Mouse (Mus musculus): ENCODE measurements around the gene Tbpl1. TPM values are rescaled to one million over a fixed set of nuclear protein-coding genes. Genes with fewer than 3 reads are reported as not detected.

Tbpl1 gene
- polyA plus RNA-seq, 1 experiment, result 72.5 TPM

- TF ChIP-seq MYOD1 (IDR thresholded peaks at IDR 0.05; ENCODE audit: control insufficient read depth in 1 of 3, insufficient read length in 2 of 3, low read depth in 2 of 3) (no peak), E2F4 (IDR thresholded peaks at IDR 0.05; ENCODE audit: insufficient read depth) (no peak), USF1 (IDR thresholded peaks at IDR 0.05; ENCODE audit: low read depth) (no peak), TCF3 (IDR thresholded peaks at IDR 0.05; ENCODE audit: insufficient read length, low read depth) (no peak), POLR2AphosphoS2 (IDR thresholded peaks at IDR 0.05; ENCODE audit: insufficient read length, low read depth) (peak; percentile 9)
Observed at GRCm38 (mm10) chr10:22701485-22702315, 30.0 kb downstream of the Tbpl1 start.

GRCm38 (mm10) chr10:22700773-22701172 is 31.0 kb downstream of the Tbpl1 start:
- peak; percentile 68 for TF ChIP-seq POLR2AphosphoS2 (IDR thresholded peaks at IDR 0.05; ENCODE audit: insufficient read length, low read depth)
- TF ChIP-seq TCF12 (IDR thresholded peaks at IDR 0.05; ENCODE audit: insufficient read depth, poor library complexity, severe bottlenecking), result no peak
- TF ChIP-seq USF1 (IDR thresholded peaks at IDR 0.05; ENCODE audit: low read depth), result no peak
- TF ChIP-seq POLR2A (IDR thresholded peaks at IDR 0.05; ENCODE audit: insufficient read length, low read depth), result no peak
- no peak for TF ChIP-seq E2F4 (IDR thresholded peaks at IDR 0.05; ENCODE audit: insufficient read depth)
- H3K27me3 ChIP-seq (ENCODE audit: control insufficient read depth, insufficient read depth, insufficient read length), result no peaks in the 10 kb centered on the region
- H3K4me3 ChIP-seq, result no peak overlapping the region
- H3ac ChIP-seq (ENCODE audit: control insufficient read depth, insufficient read length), result no peak overlapping the region
- no peak overlapping the region for H3K4me2 ChIP-seq (ENCODE audit: low read depth)
- peaks cover 19% of the 10 kb centered on the region for H3K36me3 ChIP-seq (ENCODE audit: control insufficient read depth, insufficient read depth)
- no peaks in the 10 kb centered on the region for H3K79me2 ChIP-seq (ENCODE audit: control insufficient read depth, insufficient read depth)

More at GRCm38 (mm10) chr10:22701485-22702315, 30.0 kb downstream of the Tbpl1 start:
- Histone ChIP-seq H3K79me2 (ENCODE audit: control insufficient read depth, insufficient read depth) (no peaks in the 10 kb centered on the region), H3K4me3 (no peak overlapping the region), H3K4me2 (ENCODE audit: low read depth) (no peak overlapping the region), H3K27me3 (ENCODE audit: control insufficient read depth, insufficient read depth, insufficient read length) (no peaks in the 10 kb centered on the region), H3K36me3 (ENCODE audit: control insufficient read depth, insufficient read depth) (peaks cover 25% of the 10 kb centered on the region), H3ac (ENCODE audit: control insufficient read depth, insufficient read length) (no peak overlapping the region)

- TF ChIP-seq TCF12 (IDR thresholded peaks at IDR 0.05; ENCODE audit: insufficient read depth, poor library complexity, severe bottlenecking) (no peak), MYOD1 (IDR thresholded peaks at IDR 0.05; ENCODE audit: control insufficient read depth in 1 of 3, insufficient read length in 2 of 3, low read depth in 2 of 3) (peak in 1 of 3 experiments; percentile 30), SRF (IDR thresholded peaks at IDR 0.05; ENCODE audit: control insufficient read depth, insufficient read length, low read depth) (no peak), TCF3 (IDR thresholded peaks at IDR 0.05; ENCODE audit: insufficient read length, low read depth) (no peak), MAX (IDR thresholded peaks at IDR 0.05; ENCODE audit: low read depth) (no peak), USF1 (IDR thresholded peaks at IDR 0.05; ENCODE audit: low read depth) (no peak), CEBPB (IDR thresholded peaks at IDR 0.05; ENCODE audit: insufficient read depth, poor library complexity, severe bottlenecking) (no peak), E2F4 (IDR thresholded peaks at IDR 0.05; ENCODE audit: insufficient read depth) (no peak), POLR2AphosphoS2 (IDR thresholded peaks at IDR 0.05; ENCODE audit: insufficient read length, low read depth) (peak; percentile 68), MYOG (IDR thresholded peaks at IDR 0.05; ENCODE audit: control insufficient read depth in 1 of 3, insufficient read depth in 1 of 3, insufficient read length in 2 of 3, low read depth in 2 of 3) (peak in 1 of 3 experiments; percentile 11), REST (IDR thresholded peaks at IDR 0.05; ENCODE audit: insufficient read depth, insufficient read length) (no peak), POLR2A (IDR thresholded peaks at IDR 0.05; ENCODE audit: insufficient read length, low read depth) (peak; percentile 26)
- no peak overlapping the region for H3K4me2 ChIP-seq (ENCODE audit: low read depth)
- no peak overlapping the region for H3K4me3 ChIP-seq
Observed at GRCm38 (mm10) chr10:22699487-22700335, 32.0 kb downstream of the Tbpl1 start.

DNA sequence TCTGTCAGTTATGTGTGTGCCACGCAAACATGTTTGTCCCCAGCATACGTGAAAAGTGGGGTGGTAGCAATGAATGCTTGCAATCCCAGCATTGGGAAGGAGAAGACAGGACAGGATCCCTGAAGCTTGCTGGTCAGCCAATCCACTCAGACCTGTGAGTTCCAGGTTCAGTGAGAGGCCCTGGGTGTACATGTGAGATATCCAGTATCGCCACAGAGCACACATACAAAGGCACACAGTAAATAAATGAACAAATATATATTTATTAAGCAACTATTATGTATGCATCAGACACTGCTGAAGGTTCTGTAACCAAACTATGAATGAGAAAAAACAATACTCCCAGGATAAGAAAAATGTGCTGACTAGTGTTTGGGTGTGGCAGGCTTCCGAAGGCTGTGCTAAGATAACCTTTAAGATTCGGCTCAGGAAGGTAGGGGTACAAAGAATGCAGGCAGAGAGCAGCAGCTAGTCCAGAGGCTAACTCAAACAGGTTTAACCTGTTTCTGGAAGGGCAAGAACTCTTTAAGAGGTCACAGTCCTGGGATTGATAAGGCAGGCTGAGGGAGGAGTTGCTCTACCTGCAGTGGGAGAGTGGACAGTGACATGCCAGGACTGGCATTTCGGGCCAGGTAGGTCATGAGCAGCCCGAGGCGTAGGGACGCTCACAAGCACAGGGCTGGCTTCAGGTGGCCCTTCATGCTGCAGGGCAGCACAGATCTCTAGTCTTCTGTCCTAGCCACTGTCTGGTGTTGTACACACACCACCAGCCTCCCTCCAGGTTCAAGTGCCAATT is 33.4 kb downstream of the Tbpl1 start:
- no peak overlapping the region for H3K4me3 ChIP-seq
- peaks cover 2% of the 10 kb centered on the region for H3K36me3 ChIP-seq (ENCODE audit: control insufficient read depth, insufficient read depth)
- H3K79me2 ChIP-seq (ENCODE audit: control insufficient read depth, insufficient read depth), result no peaks in the 10 kb centered on the region
- H3K4me2 ChIP-seq (ENCODE audit: low read depth), result no peak overlapping the region
- H3ac ChIP-seq (ENCODE audit: control insufficient read depth, insufficient read length), result no peak overlapping the region
- TF ChIP-seq POLR2A (IDR thresholded peaks at IDR 0.05; ENCODE audit: insufficient read length, low read depth), result no peak
- TF ChIP-seq MYOD1 (IDR thresholded peaks at IDR 0.05; ENCODE audit: control insufficient read depth in 1 of 3, insufficient read length in 2 of 3, low read depth in 2 of 3), result no peak
- peak; percentile 55 for TF ChIP-seq POLR2AphosphoS2 (IDR thresholded peaks at IDR 0.05; ENCODE audit: insufficient read length, low read depth)
- no peaks in the 10 kb centered on the region for H3K27me3 ChIP-seq (ENCODE audit: control insufficient read depth, insufficient read depth, insufficient read length)

More at GRCm38 (mm10) chr10:22699487-22700335, 32.0 kb downstream of the Tbpl1 start:
- no peaks in the 10 kb centered on the region for H3K79me2 ChIP-seq (ENCODE audit: control insufficient read depth, insufficient read depth)
- no peak overlapping the region for H3ac ChIP-seq (ENCODE audit: control insufficient read depth, insufficient read length)
- H3K27me3 ChIP-seq (ENCODE audit: control insufficient read depth, insufficient read depth, insufficient read length), result no peaks in the 10 kb centered on the region
- H3K36me3 ChIP-seq (ENCODE audit: control insufficient read depth, insufficient read depth), result peaks cover 9% of the 10 kb centered on the region

All from myocyte (in vitro differentiated cells).